Mouse (Mus musculus): ENCODE data around the gene 4931422A03Rik.
"Not testable (repeated sequence)": the region's sequence is repeated elsewhere in the genome, so short reads cannot be mapped to it uniquely, and the experiment has no call there.

4931422A03Rik gene

DNA sequence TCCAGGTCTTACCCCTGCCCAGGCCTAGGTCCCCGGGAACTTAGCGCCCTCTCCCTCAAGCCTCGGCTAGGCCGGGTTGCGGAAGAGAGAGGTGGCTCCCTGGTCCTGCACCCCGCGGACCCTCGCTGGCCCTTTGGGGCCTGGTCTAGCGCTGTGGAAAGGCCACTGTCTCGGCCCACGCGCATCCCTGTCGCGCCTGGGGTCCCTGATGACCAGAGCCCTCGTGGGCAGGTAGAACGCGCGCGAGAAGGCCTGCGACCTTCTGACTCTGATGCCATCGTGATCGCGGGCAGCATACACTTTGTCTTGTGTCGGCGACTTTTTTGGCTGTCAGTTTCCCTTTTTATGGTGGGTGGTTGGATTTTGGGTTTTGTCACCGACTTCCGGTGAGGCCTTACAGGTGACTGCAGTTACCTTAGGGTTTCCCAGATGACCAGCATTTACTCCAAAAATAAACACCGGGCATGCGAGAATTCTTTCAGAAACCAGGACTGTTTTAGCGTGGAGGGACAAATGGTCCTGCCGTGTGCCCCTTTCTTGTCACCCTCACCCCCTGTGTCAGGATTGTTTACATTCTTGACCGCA lies at the start of gene 4931422A03Rik:
TSS of gene 4931422A03Rik (minus strand) at position 223 of the 585 bp plus-strand sequence.
- DNase-seq (ENCODE audit: low spot score in 2 of 2): no peak

DNA sequence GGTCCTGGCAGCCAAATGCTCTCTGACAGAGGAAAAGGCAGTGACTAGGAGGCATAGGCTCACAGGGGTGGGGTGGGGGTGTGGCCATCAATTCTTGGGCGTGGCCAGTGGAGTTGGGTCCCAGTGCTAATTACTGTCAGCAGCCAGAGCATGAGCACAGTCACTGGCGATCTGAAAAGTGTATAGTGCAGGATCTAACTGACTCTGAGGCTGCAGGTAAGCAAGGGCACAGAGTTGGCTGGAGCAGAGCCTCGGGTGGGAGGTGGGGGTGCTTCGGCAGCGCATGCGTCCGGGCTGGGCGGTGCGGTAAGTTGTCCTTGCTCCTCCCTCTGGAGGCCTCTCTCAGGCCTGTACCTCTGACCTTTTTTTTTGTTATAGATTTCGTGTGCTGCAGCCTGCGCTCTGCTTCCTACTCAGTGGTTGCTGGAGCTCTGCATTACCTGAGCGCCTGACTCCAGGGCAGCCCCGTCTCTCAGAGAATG lies 41.6 kb upstream of the 4931422A03Rik start, which contains the start of gene Cd59b:
TSS of gene Cd59b (plus strand) at position 146 of the 482 bp plus-strand sequence.
- peak in 1 of 2 experiments; percentile 16 for DNase-seq (ENCODE audit: low spot score in 2 of 2)

DNA sequence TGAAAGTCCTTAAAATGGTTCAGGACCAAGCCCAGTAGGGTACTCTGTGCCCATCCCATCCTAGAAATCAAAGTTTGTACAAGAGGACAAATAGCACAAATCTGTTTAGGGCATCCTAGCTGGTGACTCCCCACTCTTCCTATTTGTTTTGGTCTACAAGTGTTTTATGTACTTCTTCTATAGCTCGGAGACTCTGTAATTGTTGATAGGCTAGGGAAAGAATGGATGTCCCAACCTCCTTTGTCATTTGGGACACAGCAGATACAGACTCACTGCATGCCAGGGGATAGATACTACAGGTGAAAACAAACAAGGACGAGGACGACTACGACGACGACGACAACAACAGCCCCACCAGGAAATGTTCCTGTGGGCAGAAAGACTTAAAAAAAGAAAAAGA lies 40.3 kb upstream of the 4931422A03Rik start, which contains the start of gene Gm10799:
TSS of gene Gm10799 (minus strand) at position 101 of the 400 bp plus-strand sequence.
- not testable (repeated sequence) for DNase-seq (ENCODE audit: low spot score in 2 of 2)

DNA sequence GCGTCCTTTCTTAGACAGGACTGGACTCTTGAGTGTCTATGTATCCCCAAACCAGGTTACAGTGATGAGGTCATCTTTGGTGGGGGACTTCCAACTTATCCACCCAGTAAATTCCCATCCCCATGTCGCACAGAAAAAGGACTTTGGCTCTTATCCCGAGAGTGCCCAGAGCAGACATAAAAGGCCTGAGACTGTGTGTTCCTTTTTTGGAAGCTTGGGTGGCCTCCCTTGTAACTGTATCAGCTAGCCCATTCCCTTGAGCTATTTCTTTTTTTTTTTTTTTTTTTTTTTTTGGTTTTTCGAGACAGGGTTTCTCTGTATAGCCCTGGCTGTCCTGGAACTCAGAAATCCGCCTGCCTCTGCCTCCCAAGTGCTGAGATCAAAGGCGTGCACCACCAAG lies 37.4 kb upstream of the 4931422A03Rik start, which contains the start of gene Gm10912:
TSS of gene Gm10912 (plus strand) at position 301 of the 400 bp plus-strand sequence.
- not testable (repeated sequence) for DNase-seq (ENCODE audit: low spot score in 2 of 2)

DNA sequence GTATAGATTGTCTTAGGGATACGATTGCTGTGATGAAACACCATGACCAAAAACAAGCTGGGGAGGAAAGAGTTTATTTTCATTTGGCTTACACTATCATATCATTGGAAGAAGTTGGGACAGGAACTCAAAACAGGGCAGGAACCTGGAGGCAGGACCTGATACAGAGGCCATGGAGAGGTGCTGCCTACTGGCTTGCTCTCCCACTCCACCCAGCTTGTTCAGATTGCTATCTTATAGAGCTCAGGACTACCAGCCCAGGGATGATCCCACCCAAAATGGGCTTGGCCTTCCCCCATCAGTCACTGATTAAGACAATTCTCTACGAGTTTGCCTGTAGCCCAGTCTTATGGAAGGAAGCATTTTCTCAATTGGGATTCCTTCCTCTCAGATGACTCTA lies 36.0 kb upstream of the 4931422A03Rik start:
- no peak for DNase-seq (ENCODE audit: low spot score in 2 of 2)

DNA sequence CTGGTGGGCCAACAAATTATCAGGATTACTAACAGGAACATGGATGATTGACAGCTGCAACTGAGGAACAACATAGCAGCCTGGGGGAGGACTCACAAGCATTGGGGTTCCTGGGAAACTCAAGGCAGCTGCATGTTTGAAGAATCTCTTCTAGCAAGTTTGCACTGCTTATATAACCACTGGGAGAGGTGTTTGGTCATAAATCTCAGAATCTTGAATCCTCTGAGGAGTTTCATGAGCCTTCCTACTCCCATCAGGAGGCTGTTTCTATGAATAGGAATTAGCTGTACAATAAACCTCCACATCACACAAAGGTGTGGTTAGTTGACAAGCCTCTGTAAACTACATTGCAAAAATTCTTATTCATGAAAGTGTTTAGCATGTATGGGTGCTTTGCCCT lies 34.5 kb upstream of the 4931422A03Rik start:
- DNase-seq (ENCODE audit: low spot score in 2 of 2): no peak

DNA sequence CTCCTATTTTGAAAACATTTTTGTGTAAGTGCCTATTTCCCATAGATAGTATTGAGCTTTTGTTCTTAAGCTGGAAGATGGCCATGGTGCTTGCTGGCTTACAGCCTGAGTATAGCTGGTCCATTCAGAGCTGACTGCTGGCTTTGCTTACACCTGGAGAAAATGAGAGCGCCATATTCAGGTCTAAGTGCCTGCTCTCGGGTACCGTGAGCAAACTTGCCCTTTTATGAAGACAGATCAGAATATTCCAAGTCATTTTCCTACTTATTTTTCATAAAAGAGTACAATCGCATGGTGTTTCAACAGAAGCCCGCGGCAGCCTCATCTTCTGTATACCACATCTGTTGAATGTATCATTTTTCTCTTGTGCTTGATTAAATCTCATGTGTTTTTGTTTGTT lies 32.8 kb upstream of the 4931422A03Rik start:
- no peak for DNase-seq (ENCODE audit: low spot score in 2 of 2)

DNA sequence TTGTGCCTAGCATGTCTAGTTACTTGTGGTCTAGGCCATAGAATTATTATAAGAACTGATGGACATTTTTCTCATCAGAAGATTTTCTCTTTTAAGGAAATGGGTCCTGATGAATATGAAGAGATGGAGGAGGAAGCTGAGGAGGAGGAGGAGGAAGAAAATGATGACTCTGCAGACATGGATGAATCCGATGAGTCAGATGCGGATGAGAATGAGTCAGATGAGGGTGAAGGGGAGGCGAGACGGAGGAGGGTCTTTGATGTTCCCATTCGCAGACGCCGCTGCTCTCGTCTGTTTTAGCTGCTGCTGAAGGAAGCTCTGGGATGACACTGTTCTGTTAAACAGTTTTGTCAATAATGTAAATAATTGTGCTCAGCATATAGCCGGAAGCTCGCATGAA lies 31.6 kb upstream of the 4931422A03Rik start:
- no peak for DNase-seq (ENCODE audit: low spot score in 2 of 2)

DNA sequence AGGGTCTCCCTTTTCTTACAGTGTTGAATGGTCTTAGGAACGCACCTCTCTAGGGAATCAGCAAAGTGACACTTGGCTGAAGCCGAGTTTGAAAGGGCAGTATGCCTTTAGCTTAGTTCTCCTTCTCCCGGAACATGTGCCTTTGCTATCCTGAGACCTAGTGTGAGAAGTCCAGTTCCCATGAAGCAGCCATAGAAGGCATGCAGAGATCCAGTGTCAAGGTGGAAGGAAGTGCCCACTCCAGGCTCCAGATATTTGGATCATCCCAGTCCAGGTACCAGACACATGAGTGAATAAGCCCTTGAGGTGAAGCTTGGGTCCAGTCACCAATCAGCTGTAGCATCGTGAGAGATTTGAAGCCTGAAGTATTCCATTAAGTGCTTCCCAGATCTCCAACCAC lies 30.8 kb upstream of the 4931422A03Rik start:
- DNase-seq (ENCODE audit: low spot score in 2 of 2): no peak

DNA sequence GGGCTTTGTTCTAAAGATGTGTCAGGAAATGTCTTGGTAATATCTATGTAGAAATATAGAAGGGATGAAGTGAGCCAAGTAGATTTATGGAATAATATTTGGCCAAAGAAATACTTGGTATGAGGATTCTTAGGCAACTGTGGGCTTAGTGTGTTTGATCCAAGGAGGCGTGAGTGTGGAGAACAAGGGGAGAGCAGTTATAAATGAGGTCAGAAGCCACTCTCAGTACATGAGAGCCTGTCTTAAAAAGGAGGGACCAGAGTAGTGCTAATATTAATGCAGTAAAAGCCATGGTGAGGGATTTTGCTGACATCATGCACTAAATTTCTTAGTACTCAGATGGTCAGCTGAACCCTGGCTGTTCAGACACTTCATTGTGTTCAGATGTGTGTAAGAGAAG lies 30.2 kb upstream of the 4931422A03Rik start:
- DNase-seq (ENCODE audit: low spot score in 2 of 2): no peak

DNA sequence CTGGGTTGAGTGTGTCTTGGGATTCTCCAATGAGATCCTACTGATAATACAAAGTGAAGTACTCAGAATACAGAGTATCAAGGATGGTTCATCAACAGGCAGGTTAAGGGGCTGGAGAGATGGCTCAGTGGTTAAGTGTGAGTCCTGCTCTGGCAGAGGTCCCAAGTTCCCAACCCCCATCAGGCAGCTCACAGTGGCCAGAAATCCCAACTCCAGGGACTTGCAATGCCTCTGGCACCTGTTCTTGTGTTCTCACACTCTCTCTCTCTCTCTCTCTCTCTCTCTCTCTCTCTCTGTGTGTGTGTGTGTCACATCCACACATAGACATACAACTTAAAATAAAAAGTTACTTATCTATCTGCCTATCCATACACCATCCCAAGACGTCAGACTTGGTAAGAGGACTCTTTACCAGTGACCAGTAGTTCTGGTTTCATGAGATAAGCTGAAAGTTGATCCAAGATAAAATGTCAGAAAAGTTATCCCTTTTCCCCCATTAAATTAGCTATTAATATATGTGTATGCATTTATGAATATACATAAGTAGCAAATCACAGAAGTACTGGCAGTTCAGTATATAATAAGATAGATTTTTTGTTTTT lies 16.4 kb upstream of the 4931422A03Rik start:
- no peak for DNase-seq (ENCODE audit: low spot score in 2 of 2)

DNA sequence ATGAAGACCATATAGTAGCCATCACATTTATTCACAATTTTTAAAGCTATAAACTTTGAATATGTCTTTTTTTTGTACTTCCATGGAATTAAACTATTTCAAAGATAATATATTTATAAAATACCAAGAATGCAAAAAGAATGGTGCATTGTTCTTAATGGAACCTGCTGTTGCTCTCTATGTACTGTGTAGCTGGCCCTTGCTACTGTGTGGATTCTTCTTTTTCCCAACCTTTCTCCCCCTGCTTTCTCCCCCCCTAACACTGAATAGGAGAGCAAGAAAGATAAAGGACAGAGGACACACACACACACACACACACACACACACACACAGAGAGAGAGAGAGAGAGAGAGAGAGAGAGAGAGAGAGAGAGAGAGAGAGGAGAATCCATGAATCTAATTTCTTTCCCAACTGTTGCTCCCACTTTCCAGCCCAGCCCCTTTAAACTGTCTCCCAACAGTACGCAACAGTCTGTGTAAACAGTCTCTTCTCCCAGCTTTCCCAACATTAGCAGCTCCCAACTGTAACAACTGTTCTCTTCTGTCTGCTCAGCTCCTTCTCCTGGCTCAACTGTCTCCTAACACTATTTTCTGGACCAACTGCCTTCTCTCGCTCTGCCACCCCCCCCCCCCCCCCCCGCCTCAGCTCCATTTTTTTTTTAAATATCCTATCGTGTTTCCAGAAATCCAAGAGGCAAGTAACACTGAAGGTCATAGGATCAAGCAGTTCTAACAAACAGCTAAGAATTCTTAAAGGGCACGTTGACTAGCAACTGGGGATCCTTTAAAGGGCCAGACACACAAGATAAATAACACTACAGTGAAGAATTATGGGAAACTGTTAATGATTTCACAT lies 15.7 kb upstream of the 4931422A03Rik start:
- DNase-seq (ENCODE audit: low spot score in 2 of 2): no peak

DNA sequence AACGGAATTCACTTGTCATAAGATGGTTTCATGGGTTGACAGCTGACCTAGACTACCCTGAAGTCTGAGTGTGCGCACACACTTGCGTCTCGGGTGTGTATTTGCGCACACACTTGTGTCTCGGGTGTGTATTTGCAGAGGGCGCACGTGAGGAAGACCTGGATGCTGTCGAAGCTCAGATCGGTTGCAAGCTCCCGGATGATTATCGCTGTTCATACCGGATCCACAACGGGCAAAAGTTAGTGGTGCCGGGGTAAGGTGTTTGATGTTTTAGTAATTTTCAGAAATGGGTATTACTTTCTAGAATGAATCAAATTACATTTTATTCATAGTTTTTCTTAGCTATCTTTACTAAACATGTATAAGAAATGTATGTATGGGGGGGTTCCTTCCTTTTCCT lies 14.6 kb upstream of the 4931422A03Rik start:
- no peak for DNase-seq (ENCODE audit: low spot score in 2 of 2)

DNA sequence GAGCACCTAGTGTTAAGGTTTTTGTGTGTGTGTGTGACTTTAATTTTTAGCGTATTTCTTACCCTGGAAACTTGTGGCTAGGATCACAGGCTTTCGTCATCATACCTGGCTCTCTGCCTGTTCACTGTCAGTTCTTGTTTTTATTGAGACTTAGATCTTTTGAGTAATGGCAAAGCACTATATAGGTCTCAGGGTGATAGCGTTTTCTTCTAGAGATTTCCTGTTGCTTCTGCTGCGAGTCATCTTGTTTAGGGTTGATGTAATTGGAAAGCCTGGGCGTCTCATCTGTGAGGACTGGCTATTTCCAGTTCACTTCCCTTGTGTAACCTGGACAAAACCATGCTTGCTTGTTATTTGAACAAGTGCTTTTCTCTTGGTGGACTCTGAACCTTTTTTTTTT lies 13.5 kb upstream of the 4931422A03Rik start:
- DNase-seq (ENCODE audit: low spot score in 2 of 2): no peak

DNA sequence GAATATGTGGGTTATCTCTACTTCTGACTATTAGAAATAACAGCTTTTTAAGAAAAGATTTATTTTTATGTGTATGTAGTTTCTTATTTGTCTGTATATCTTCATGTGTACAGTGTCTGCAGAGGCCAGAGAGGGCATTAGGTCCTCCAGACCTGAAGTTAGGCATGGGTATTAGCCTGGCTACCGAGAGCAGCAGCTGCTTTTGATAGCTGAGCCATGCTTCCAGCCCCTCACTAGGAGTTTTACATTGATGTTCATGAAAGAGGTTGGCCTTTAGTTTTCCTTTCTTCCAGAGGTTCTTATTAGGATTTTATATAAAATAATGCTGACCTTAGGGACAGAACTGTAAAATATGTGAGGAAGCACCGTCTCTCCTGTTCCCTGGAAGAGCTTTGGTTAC lies 10.1 kb upstream of the 4931422A03Rik start:
- no peak for DNase-seq (ENCODE audit: low spot score in 2 of 2)

DNA sequence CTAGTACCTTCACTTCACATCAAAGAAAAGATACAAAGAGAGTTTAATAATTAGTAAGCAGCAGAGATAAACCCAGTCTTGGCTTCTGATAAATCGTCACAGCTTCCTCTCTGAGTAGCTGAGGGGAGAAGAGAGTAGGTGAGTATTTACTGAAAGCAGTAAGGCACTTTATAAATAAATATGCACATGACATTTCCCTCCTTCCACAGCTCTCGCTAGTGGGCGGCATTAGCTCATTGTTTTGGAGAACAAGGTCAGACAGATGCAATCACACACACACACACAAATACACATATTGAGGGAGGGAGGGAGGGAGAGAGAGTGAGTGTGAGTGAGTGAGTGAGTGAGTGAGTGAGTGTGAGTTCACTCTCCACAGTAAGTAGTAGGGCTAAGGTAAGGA lies 8.2 kb upstream of the 4931422A03Rik start:
- DNase-seq (ENCODE audit: low spot score in 2 of 2): no peak

DNA sequence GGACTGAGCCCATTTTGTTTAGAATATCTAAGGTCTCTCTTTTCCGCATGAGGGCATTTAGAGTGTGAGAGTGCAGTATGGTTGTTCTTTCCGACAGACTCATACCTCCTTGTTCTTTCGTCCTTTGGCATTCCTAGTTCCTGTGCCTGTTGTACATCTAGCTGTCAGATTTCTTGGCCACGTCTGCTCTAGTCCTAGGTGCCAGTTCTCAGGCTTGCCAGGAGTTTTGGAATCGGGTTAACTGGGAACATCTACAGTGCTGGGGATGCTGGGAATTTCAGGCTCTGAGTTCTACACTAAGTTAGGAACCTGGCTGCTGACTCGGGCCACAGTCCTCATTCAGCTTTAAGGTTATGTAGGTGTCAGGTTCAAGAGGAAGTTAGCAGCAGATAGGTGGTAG lies 7.4 kb upstream of the 4931422A03Rik start:
- no peak for DNase-seq (ENCODE audit: low spot score in 2 of 2)

DNA sequence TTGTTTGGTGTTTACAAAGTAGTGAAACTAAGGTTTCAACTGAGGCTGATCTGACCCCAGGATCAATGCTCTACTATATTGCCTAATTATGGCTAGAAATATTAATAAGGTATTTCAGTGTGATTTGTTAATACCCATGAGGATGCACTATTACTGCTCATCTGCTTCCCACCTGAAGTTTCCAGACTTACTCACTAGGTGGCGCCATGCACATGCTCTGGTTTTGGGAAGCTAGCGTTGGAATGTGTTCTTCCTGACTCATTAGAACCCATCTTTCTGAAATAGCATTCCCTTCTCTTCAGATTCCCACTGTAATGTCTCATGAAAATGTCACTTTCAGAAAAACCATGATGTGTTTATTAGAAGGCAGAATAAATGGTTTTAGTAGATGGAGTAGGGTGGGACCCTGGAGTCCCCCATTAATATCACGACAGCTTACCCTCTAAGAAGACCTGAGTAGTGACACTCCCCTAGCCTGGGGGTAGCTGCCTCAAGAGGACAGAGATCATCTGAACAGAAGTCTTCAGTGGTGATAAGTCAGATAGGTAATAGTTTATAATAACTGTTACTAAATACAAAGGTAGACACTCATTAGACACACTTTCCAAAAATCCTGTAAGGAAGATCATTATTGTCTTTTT lies 6.8 kb upstream of the 4931422A03Rik start:
- peak; percentile 25 to 60 for DNase-seq (ENCODE audit: low spot score in 2 of 2)

DNA sequence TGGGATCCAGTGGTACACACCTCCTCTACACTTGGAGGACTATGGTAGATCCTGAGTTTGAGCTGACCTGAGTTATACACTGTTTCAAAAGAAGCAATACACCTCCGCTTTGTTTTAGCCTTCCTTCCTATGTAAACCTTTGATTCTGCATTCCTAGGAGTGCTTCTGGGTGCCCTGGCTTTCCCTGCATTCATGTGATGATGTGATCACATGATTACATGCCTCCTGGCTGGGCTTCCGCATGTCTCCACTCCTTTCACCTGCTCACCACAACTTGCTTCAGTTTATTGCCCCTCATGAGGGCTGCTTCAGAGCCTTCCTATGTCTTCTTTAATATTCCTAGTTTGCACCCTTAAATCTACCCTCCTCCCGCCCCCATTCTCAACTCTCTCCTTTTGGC lies 3.9 kb upstream of the 4931422A03Rik start:
- DNase-seq (ENCODE audit: low spot score in 2 of 2): no peak

DNA sequence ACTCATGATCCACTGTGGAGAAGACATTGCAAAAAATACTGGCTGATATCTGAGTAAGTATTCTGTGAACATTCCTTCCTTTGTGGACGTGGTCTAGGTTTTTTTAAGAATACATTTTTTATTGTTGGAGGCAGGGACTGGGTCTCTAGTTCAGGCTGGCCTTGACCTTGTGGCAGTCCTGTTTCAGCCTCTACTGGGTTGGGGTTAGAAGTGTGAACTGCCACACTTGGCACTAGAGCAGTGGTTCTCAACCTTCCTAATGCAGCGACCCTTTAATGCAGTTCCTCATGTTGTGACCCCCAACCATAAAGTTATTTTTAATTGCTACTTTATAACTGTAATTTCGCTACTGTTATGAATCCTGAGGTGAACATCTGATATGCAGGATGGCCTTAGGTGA lies 2.2 kb upstream of the 4931422A03Rik start:
- DNase-seq (ENCODE audit: low spot score in 2 of 2): no peak

DNA sequence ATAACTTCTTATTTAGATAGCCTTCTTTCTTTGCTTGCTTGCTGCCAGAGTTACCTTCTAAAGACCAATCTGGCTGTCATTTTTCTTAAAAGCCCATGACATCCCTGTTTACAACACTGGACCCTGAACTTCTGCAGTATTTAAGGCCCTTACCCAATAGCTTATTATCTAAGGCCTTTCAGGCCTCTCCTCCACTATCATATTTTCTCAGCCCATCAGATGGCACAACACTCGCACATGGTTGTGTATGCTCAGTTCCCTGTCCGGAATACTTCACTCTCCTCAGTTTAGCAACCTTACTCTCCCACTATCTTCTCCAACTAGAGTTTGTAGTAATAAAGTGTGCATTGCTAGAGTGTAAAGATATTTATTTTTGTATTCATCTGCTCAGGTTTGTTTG lies 913 bp upstream of the 4931422A03Rik start:
- DNase-seq (ENCODE audit: low spot score in 2 of 2): no peak
